ENCODE assay signal across 8 mouse cellular contexts in the genomic region with DNA sequence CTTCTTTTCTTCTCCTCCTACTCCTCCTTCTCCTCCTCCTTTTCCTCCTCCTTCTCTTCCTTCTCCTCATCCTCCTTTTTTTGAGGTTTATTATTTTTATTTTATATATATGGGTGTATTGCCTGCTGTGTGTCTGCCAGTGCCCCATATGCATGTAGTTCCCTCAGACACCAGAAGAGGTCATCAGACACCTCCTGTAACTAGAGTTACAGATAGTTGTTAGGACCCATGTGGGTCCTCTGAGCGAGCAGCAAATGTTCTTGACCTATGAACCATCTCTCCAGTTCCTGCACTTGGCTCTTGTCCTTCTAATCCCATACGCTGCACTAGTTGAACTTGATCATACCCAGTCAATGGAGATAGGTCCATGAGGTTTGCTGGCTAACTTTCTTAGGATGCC. TPM values are rescaled to one million over a fixed set of nuclear protein-coding genes. Genes with fewer than 3 reads are reported as not detected.
DNase-seq lines count a peak whose midpoint lies in the region; ATAC-seq and TF ChIP-seq lines count a peak whose summit lies in the region.

No protein-coding gene starts in this region.

- no peaks in the 10 kb centered on the region for H3K4me1 ChIP-seq in forebrain, embryonic 14.5 days (ENCODE audit: control insufficient read depth, insufficient read depth, low read length)
- no peaks in the 10 kb centered on the region for H3K4me1 ChIP-seq in forebrain, embryonic 15.5 days
- H3K4me1 ChIP-seq in midbrain, embryonic 14.5 days (ENCODE audit: control insufficient read depth, insufficient read depth, low read length), result no peaks in the 10 kb centered on the region
- H3K4me1 ChIP-seq in midbrain, embryonic 13.5 days (replicated peaks), result no peaks in the 10 kb centered on the region
- H3K4me1 ChIP-seq in midbrain, postnatal 0 days (ENCODE audit: insufficient read depth, low read length), result no peaks in the 10 kb centered on the region

- H3K9ac ChIP-seq in forebrain, embryonic 14.5 days (ENCODE audit: low read length), result no peak overlapping the region
- no peak overlapping the region for H3K9ac ChIP-seq in forebrain, embryonic 15.5 days (replicated peaks)
- no peak overlapping the region for H3K9ac ChIP-seq in midbrain, embryonic 14.5 days (replicated peaks; ENCODE audit: low read length)
- no peak overlapping the region for H3K9ac ChIP-seq in midbrain, embryonic 13.5 days (replicated peaks)
- no peak overlapping the region for H3K9ac ChIP-seq in midbrain, postnatal 0 days (replicated peaks; ENCODE audit: low read length, poor library complexity, severe bottlenecking)

- WGBS in forebrain, embryonic 14.5 days, result 56% methylated on average over 2 of the region's 2 CpGs
- WGBS in forebrain, embryonic 15.5 days, result 49% methylated on average over 2 of the region's 2 CpGs
- 52% methylated on average over 2 of the region's 2 CpGs for WGBS in midbrain, embryonic 14.5 days
- WGBS in midbrain, embryonic 13.5 days, result 43% methylated on average over 2 of the region's 2 CpGs
- 44% methylated on average over 2 of the region's 2 CpGs for WGBS in midbrain, postnatal 0 days

- TF ChIP-seq CTCF in midbrain, postnatal 0 days (IDR thresholded peaks at IDR 0.05), result peak; percentile 63

- no peaks in the 10 kb centered on the region for H3K36me3 ChIP-seq in forebrain, embryonic 14.5 days (ENCODE audit: control insufficient read depth, insufficient read depth, low read length)
- H3K36me3 ChIP-seq in forebrain, embryonic 15.5 days, result no peaks in the 10 kb centered on the region
- no peaks in the 10 kb centered on the region for H3K36me3 ChIP-seq in midbrain, embryonic 14.5 days (ENCODE audit: control insufficient read depth, insufficient read depth, low read length)
- H3K36me3 ChIP-seq in midbrain, embryonic 13.5 days, result no peaks in the 10 kb centered on the region
- no peaks in the 10 kb centered on the region for H3K36me3 ChIP-seq in midbrain, postnatal 0 days (ENCODE audit: insufficient read depth, low read length)

- no peaks in the 10 kb centered on the region for H3K9me3 ChIP-seq in forebrain, embryonic 14.5 days (replicated peaks; ENCODE audit: control insufficient read depth, low read length)
- H3K9me3 ChIP-seq in forebrain, embryonic 15.5 days, result no peaks in the 10 kb centered on the region
- no peaks in the 10 kb centered on the region for H3K9me3 ChIP-seq in midbrain, embryonic 14.5 days (ENCODE audit: control insufficient read depth, low read length)
- no peaks in the 10 kb centered on the region for H3K9me3 ChIP-seq in midbrain, embryonic 13.5 days
- no peaks in the 10 kb centered on the region for H3K9me3 ChIP-seq in midbrain, postnatal 0 days (ENCODE audit: low read length)

- H3K4me3 ChIP-seq in forebrain, embryonic 14.5 days (ENCODE audit: low read depth, low read length), result no peak overlapping the region
- H3K4me3 ChIP-seq in forebrain, embryonic 15.5 days, result no peak overlapping the region
- no peak overlapping the region for H3K4me3 ChIP-seq in midbrain, embryonic 14.5 days (replicated peaks; ENCODE audit: low read depth, low read length)
- H3K4me3 ChIP-seq in midbrain, embryonic 13.5 days (replicated peaks), result no peak overlapping the region
- no peak overlapping the region for H3K4me3 ChIP-seq in midbrain, postnatal 0 days (ENCODE audit: low read depth, low read length)

- peak; percentile 65 for DNase-seq in forebrain, embryonic 14.5 days (ENCODE audit: low spot score)
- DNase-seq in midbrain, embryonic 14.5 days, result peak; percentile 54
- DNase-seq in embryo, embryonic 11 days, result peak; percentile 66
- DNase-seq in midbrain, postnatal 0 days (ENCODE audit: low spot score), result peak; percentile 55
- DNase-seq in right cerebral cortex, postnatal 10 days (ENCODE audit: low spot score in 2 of 2), result no peak
- DNase-seq in left cerebral cortex, adult 8-10 months (ENCODE audit: low spot score in 2 of 2), result no peak

- no peaks in the 10 kb centered on the region for H3K27me3 ChIP-seq in forebrain, embryonic 14.5 days (replicated peaks; ENCODE audit: control insufficient read depth, insufficient read depth, low read length)
- no peaks in the 10 kb centered on the region for H3K27me3 ChIP-seq in forebrain, embryonic 15.5 days
- no peaks in the 10 kb centered on the region for H3K27me3 ChIP-seq in midbrain, embryonic 14.5 days (ENCODE audit: control insufficient read depth, insufficient read depth, low read length)
- 0 out of 2 replicates have a peak, but pooled peaks cover 2% of the 10 kb centered on the region for H3K27me3 ChIP-seq in midbrain, embryonic 13.5 days
- no peaks in the 10 kb centered on the region for H3K27me3 ChIP-seq in midbrain, postnatal 0 days (ENCODE audit: insufficient read depth, low read length)

- H3K27ac ChIP-seq in forebrain, embryonic 14.5 days (ENCODE audit: low read depth, low read length), result no peak overlapping the region
- no peak overlapping the region for H3K27ac ChIP-seq in forebrain, embryonic 15.5 days (replicated peaks)
- H3K27ac ChIP-seq in midbrain, embryonic 14.5 days (replicated peaks; ENCODE audit: low read depth, low read length), result no peak overlapping the region
- no peak overlapping the region for H3K27ac ChIP-seq in midbrain, embryonic 13.5 days
- H3K27ac ChIP-seq in midbrain, postnatal 0 days (ENCODE audit: low read depth, low read length), result no peak overlapping the region

- no peak for ATAC-seq in forebrain, embryonic 14.5 days
- no peak for ATAC-seq in forebrain, embryonic 15.5 days (replicated peaks)
- ATAC-seq in midbrain, embryonic 14.5 days (ENCODE audit: low FRiP score, low TSS enrichment), result no peak
- ATAC-seq in midbrain, embryonic 13.5 days, result no peak
- no peak for ATAC-seq in midbrain, postnatal 0 days (ENCODE audit: low FRiP score)

- no peak overlapping the region for H3K4me2 ChIP-seq in forebrain, embryonic 14.5 days (ENCODE audit: low read length)
- H3K4me2 ChIP-seq in forebrain, embryonic 15.5 days (replicated peaks), result no peak overlapping the region
- no peak overlapping the region for H3K4me2 ChIP-seq in midbrain, embryonic 14.5 days (ENCODE audit: low read length)
- H3K4me2 ChIP-seq in midbrain, embryonic 13.5 days (replicated peaks), result no peak overlapping the region
- no peak overlapping the region for H3K4me2 ChIP-seq in midbrain, postnatal 0 days (ENCODE audit: low read depth, low read length, poor library complexity, severe bottlenecking)

RNA-seq across cellular contexts. Expression of a gene that starts 48.3 kb away (rescaled TPM):
- 2.9 and 3.2 TPM in 2 replicates for polyA plus RNA-seq in forebrain, embryonic 14.5 days (2014; fragmentation: Nextera tagmentation; extraction: Ambion mirVana)
- polyA plus RNA-seq in forebrain, embryonic 15.5 days (2015; fragmentation: Nextera tagmentation; extraction: Ambion mirVana), result 0.42 and 3.2 TPM in 2 replicates
- polyA plus RNA-seq in midbrain, embryonic 14.5 days (2014; fragmentation: Nextera tagmentation; extraction: Ambion mirVana), result 1.2 and 3.6 TPM in 2 replicates
- 5.9 and 8.1 TPM in 2 replicates for polyA plus RNA-seq in midbrain, embryonic 13.5 days (2015; fragmentation: Nextera tagmentation; extraction: Ambion mirVana)
- 0.66 and 2.5 TPM in 2 replicates for total RNA-seq in midbrain, postnatal 0 days (2014; rRNA removed)
- 2.4 and 2.6 TPM in 2 replicates for polyA plus RNA-seq in midbrain, postnatal 0 days (2015; fragmentation: Nextera tagmentation; extraction: Ambion mirVana)
- total RNA-seq in left cerebral cortex, adult 8-10 months (2022), result 1 to 10 TPM in 3 of 4 experiments, under 1 TPM in 1; 0.42 to 1.7 (median 1.3) TPM

Comparison
In these comparisons a context has a peak if more than half of its experiments do, and no peak if none do; other contexts are left out.
1. DNase-seq: peak in forebrain, embryonic 14.5 days (single experiment), midbrain, embryonic 14.5 days (single experiment), embryo, embryonic 11 days (single experiment) and midbrain, postnatal 0 days (single experiment); none in right cerebral cortex, postnatal 10 days (0 of 2) and left cerebral cortex, adult 8-10 months (0 of 2).